Mouse (Mus musculus) neural tube, embryonic 11.5 days (tissue): ENCODE data around the gene Gm28047. TPM values are rescaled to one million over a fixed set of nuclear protein-coding genes. Genes with fewer than 3 reads are reported as not detected.

ENCODE experiments used
- ATAC-seq: fragments of 200-750 bp; cut with Nextera tagmentation; 2 replicates; pipeline ENCODE4 v1.8.0; 2017; ENCODE audit warnings: moderate number of reproducible peaks, mild to moderate bottlenecking, moderate TSS enrichment, moderate library complexity; ENCODE audit not compliant: insufficient read depth, low FRiP score, low TSS enrichment
- DNase-seq: peaks from one replicate; pipeline ENCODE4 v3.0.0-alpha.2; 2015; ENCODE audit warnings: low spot score
- H3K27ac ChIP-seq: fragments of 300-500 bp; sonication (generic); 2 replicates; pipeline ENCODE4 v1.5.1; 2014; ENCODE audit warnings: low read depth, mild to moderate bottlenecking, low read length
- H3K27me3 ChIP-seq: fragments of 300-500 bp; sonication (generic); 2 replicates; pipeline ENCODE4 v1.6.1; 2014; ENCODE audit warnings: mild to moderate bottlenecking, low read length, mixed read lengths; ENCODE audit not compliant: control insufficient read depth, insufficient read depth
- H3K36me3 ChIP-seq: fragments of 300-500 bp; sonication (generic); 2 replicates; pipeline ENCODE4 v1.6.1; 2014; ENCODE audit warnings: mild to moderate bottlenecking, low read length, moderate library complexity, mixed read lengths; ENCODE audit not compliant: control insufficient read depth, insufficient read depth
- H3K4me1 ChIP-seq: fragments of 300-500 bp; sonication (generic); 2 replicates; pipeline ENCODE4 v1.6.1; 2014; ENCODE audit warnings: low read length, mixed read lengths; ENCODE audit not compliant: control insufficient read depth, insufficient read depth
- H3K4me2 ChIP-seq: fragments of 300-500 bp; sonication (generic); 2 replicates; pipeline ENCODE4 v1.6.1; 2014; ENCODE audit warnings: low read depth, mild to moderate bottlenecking, moderate library complexity
- H3K4me3 ChIP-seq: fragments of 300-500 bp; sonication (generic); 2 replicates; pipeline ENCODE4 v1.5.1; 2014; ENCODE audit warnings: low read depth, low read length
- H3K9ac ChIP-seq: fragments of 300-500 bp; sonication (generic); 2 replicates; pipeline ENCODE4 v1.6.1; 2014; ENCODE audit warnings: mild to moderate bottlenecking, low read length
- H3K9me3 ChIP-seq: fragments of 300-500 bp; sonication (generic); 2 replicates; pipeline ENCODE4 v1.6.1; 2016; ENCODE audit warnings: low read length; ENCODE audit not compliant: control insufficient read depth
- WGBS: fragments of 180-500 bp; shearing (Covaris S2); extraction: QIAGEN DNeasy Blood & Tissue Kit; methylation state at CpG from one replicate; pipeline ENCODE4 v1.1.7; 2014; 5-methylcytosine and 5-hydroxymethylcytosine counted together
- microRNA counts: library from miRNA; unstranded; fragments of <30 nt; microRNA quantifications from one replicate; lab custom pipeline; 2015
- microRNA-seq: library from miRNA; unstranded; fragments of <30 nt; microRNA quantifications from one replicate; pipeline ENCODE4, GENCODE M21; 2016
- polyA plus RNA-seq: library from polyadenylated mRNA; unstranded; fragments of >200 nt; fragmentation: Nextera tagmentation; extraction: Ambion mirVana; gene quantifications from 2 replicates; pipeline ENCODE4 v1.2.1, GENCODE M21; 2014

The Gm28047 gene
- polyA plus RNA-seq, 1 experiment from 2014 or later = not detected

DNA sequence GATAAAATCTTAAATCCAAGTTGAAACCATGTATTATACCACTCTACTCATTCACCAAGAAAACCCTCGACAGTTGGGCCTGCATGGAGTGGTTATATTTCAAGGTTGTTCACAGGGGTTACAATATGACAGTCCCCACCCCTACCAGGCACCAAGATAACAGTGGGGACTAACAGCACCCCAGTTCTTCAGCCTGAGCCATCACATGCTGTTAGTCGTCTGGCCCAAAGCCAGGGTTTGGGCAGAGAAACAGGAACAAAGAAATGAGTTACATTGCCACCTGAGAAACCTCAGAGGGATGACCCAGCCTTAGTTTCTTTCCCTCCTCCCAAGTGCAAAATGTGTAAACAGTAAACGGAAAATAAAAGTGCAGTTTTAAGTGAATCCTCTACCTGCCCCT lies 125.5 kb downstream of the Gm28047 start:
- no peak overlapping the region for H3K27ac ChIP-seq
- DNase-seq = no peak
- no peaks in the 10 kb centered on the region for H3K9me3 ChIP-seq
- no peaks in the 10 kb centered on the region for H3K27me3 ChIP-seq
- no peaks in the 10 kb centered on the region for H3K4me1 ChIP-seq
- no peak overlapping the region for H3K4me3 ChIP-seq
- WGBS = 83% methylated on average over 3 of the region's 3 CpGs
- no peak overlapping the region for H3K9ac ChIP-seq
- no peak overlapping the region for H3K4me2 ChIP-seq
- H3K36me3 ChIP-seq = peaks cover 34% of the 10 kb centered on the region
- no peak for ATAC-seq

DNA sequence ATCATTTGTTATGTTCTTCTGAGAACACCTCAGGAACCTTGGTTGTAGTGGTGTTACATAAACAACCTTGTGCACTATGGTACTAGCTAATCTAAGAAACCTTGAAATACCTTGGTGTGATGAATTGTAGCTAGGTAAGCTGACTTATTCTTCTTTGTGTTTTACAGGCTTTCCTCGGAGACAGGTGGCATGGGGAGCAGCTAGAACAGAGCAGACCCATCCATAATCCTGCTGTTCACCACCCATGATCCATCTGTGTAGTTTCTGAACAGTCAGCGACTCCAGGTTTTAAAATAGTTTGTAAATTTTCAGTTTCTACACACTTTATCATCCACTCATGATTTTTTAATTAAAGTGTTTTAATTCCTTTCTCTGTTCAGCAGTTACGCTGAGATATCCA lies 126.5 kb downstream of the Gm28047 start:
- ATAC-seq (no peak), DNase-seq (no peak)
- Histone ChIP-seq H3K27me3 (no peaks in the 10 kb centered on the region), H3K4me1 (no peaks in the 10 kb centered on the region), H3K36me3 (peaks cover 29% of the 10 kb centered on the region), H3K27ac (no peak overlapping the region), H3K4me3 (no peak overlapping the region), H3K4me2 (no peak overlapping the region), H3K9ac (no peak overlapping the region), H3K9me3 (no peaks in the 10 kb centered on the region)
- 92% methylated on average over 3 of the region's 3 CpGs for WGBS

DNA sequence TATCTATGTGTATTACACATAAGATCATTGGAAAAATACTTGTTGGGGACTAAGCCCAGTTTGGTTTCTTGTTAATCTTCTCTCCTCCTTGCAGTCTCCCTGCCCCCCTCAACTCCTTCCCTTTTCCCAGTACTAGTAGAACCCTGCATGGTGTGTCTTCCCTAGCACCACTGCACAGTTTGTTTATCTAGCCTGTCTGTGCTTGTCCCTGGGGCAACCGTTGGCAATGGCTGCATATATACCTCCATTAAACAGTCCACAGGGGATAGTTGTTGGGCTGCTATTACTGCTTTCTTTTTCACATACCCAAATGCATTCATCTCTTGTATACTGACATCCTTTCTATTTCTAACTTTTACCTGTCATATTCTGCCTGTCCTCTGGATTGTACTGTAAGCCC lies 137.2 kb downstream of the Gm28047 start:
- no peak overlapping the region for H3K4me2 ChIP-seq
- H3K9me3 ChIP-seq = no peaks in the 10 kb centered on the region
- H3K27ac ChIP-seq = no peak overlapping the region
- no peak overlapping the region for H3K9ac ChIP-seq
- H3K36me3 ChIP-seq = peaks cover 23% of the 10 kb centered on the region
- no peak overlapping the region for H3K4me3 ChIP-seq
- no peaks in the 10 kb centered on the region for H3K27me3 ChIP-seq
- DNase-seq (no peak), ATAC-seq (no peak)
- 79% methylated on average over 1 of the region's 1 CpGs for WGBS
- no peaks in the 10 kb centered on the region for H3K4me1 ChIP-seq

DNA sequence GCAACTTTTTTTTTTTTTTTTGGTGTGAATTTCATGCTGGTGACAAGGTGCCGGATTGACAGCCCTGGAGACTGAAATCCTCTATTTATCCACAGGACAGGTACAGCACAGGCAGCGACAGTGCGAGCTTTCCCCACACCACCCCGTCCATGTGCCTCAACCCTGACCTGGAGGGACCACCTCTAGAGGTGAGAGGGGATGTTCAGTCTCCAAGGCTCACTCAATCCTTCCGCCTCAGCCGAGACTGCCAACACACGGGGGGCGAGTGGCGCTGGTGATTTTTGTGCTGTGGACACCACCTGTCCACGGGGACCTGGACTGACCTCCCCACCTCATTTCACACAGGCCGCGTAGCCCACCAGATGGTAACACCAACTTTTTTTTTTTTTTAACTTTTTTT lies 139.0 kb downstream of the Gm28047 start:
- DNase-seq (no peak), ATAC-seq (no peak)
- no peaks in the 10 kb centered on the region for H3K9me3 ChIP-seq
- peaks cover 22% of the 10 kb centered on the region for H3K36me3 ChIP-seq
- no peak overlapping the region for H3K9ac ChIP-seq
- no peak overlapping the region for H3K4me2 ChIP-seq
- no peak overlapping the region for H3K27ac ChIP-seq
- H3K4me3 ChIP-seq = no peak overlapping the region
- 94% methylated on average over 12 of the region's 12 CpGs for WGBS
- no peaks in the 10 kb centered on the region for H3K27me3 ChIP-seq
- no peaks in the 10 kb centered on the region for H3K4me1 ChIP-seq

DNA sequence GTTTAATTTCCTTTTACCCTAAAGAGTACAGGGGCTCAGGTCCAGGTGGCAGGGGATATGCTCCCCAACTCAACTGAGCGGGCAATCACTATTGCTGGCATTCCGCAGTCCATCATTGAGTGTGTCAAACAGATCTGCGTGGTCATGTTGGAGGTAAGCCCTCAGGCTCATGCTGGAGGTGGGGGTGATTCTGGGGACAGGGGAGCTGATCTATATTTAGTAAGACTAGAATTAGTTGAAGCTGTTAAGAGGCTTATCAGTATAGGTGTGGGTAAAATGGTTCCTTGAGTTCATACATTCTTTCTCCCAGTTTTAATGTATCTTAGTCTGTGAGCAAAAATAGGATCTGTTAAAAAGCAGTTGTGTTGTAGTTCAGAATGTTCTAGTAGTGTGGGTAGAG lies 141.7 kb downstream of the Gm28047 start:
- Histone ChIP-seq H3K27me3 (no peaks in the 10 kb centered on the region), H3K4me1 (no peaks in the 10 kb centered on the region), H3K27ac (no peak overlapping the region), H3K36me3 (peaks cover 14% of the 10 kb centered on the region), H3K9me3 (no peaks in the 10 kb centered on the region), H3K9ac (no peak overlapping the region), H3K4me3 (no peak overlapping the region), H3K4me2 (no peak overlapping the region)
- no peak for ATAC-seq
- WGBS = 94% methylated on average over 3 of the region's 3 CpGs
- no peak for DNase-seq

DNA sequence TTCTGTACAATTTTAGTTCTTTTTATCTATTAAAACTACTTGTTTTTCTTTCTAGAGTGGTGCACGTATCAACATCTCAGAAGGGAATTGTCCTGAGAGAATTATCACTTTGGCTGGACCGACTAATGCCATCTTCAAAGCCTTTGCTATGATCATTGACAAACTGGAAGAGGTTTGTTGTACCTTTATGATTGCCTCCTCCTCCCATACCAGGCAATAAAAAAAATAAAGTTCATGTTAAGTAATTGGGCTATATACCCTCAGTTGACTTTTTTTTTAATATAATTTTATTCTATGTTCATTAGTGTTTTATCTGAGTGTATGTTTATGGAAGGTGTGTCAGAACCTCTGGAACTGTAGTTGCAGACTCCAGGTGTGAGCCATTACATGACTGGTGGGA lies 150.3 kb downstream of the Gm28047 start:
- no peak overlapping the region for H3K4me2 ChIP-seq
- 96% methylated on average over 2 of the region's 2 CpGs for WGBS
- no peak overlapping the region for H3K4me3 ChIP-seq
- H3K4me1 ChIP-seq = peaks cover 13% of the 10 kb centered on the region
- no peak for ATAC-seq
- no peak for DNase-seq
- H3K27ac ChIP-seq = no peak overlapping the region
- H3K27me3 ChIP-seq = no peaks in the 10 kb centered on the region
- no peak overlapping the region for H3K9ac ChIP-seq
- peaks cover 6% of the 10 kb centered on the region; the same call in 1 of the 2 replicates for H3K36me3 ChIP-seq
- no peaks in the 10 kb centered on the region for H3K9me3 ChIP-seq

MicroRNA genes within 50 kb of the gene (microRNA counts, 519-probe panel; counts per million panel counts)
- microRNA mmu-miR-688 (lab: Ali Mortazavi, UCI) = 171 counts per million, percentile 57 among the panel's probes with 10 or more counts

Small RNAs within 50 kb of the gene (microRNA-seq; reads per million reads assigned to microRNA genes)
- gene Mir688 = not detected

Other genes starting within 250 kb of the Gm28047 start
- gene Sp1, start 218.9 kb downstream of the Gm28047 start, polyA plus RNA-seq = 10.4 and 11.1 TPM in 2 replicates
- 0.53 TPM in 1 of 2 replicates, not detected in the other for gene Amhr2, start 179.7 kb downstream of the Gm28047 start, polyA plus RNA-seq
- 80.9 and 88.6 TPM in 2 replicates for gene Prr13, start 166.0 kb downstream of the Gm28047 start, polyA plus RNA-seq
- 220 and 232 TPM in 2 replicates for gene Pcbp2, start 154.5 kb downstream of the Gm28047 start, polyA plus RNA-seq
- 4.1 and 10.3 TPM in 2 replicates for gene Gm10337, start 121.3 kb downstream of the Gm28047 start, polyA plus RNA-seq
- 24.8 and 26.1 TPM in 2 replicates for gene Map3k12, start 108.0 kb downstream of the Gm28047 start, polyA plus RNA-seq
- gene Tarbp2, start 106.9 kb downstream of the Gm28047 start, polyA plus RNA-seq = 103 and 105 TPM in 2 replicates
- gene Npff, start 100.1 kb downstream of the Gm28047 start, polyA plus RNA-seq = 3.0 and 3.4 TPM in 2 replicates
- gene Atf7, start 397 bp upstream of the Gm28047 start, polyA plus RNA-seq = 14.2 and 18.4 TPM in 2 replicates
- gene Atp5g2, start 47.3 kb upstream of the Gm28047 start, polyA plus RNA-seq = 64.9 and 66.5 TPM in 2 replicates
- 36.7 and 40.9 TPM in 2 replicates for gene Calcoco1, start 97.1 kb upstream of the Gm28047 start, polyA plus RNA-seq